Mouse (Mus musculus) myocyte (in vitro differentiated cells): ENCODE measurements around the gene Pdcd2.

ENCODE experiments used
- E2F4 ChIP-seq: IDR thresholded peaks from one replicate; pipeline ENCODE4 v1.6.1; 2011; ENCODE audit warnings: mild to moderate bottlenecking, control low read depth, moderate library complexity; ENCODE audit not compliant: insufficient read depth
- MAX ChIP-seq: IDR thresholded peaks from one replicate; pipeline ENCODE4 v1.6.1; 2011; ENCODE audit warnings: low read depth, mild to moderate bottlenecking, control low read depth
- MYOD1 ChIP-seq, 3 experiments: IDR thresholded peaks; one replicate each; pipeline ENCODE4 v1.6.1; 2011; ENCODE audit warnings: control low read depth in 2 of 3, low read depth in 2 of 3, mild to moderate bottlenecking in 2 of 3, moderate library complexity in 1 of 3; ENCODE audit not compliant: insufficient read length in 2 of 3, control insufficient read depth in 1 of 3
- POLR2A ChIP-seq: IDR thresholded peaks from one replicate; pipeline ENCODE4 v1.6.1; 2011; ENCODE audit warnings: low read depth, mild to moderate bottlenecking, control low read depth, moderate library complexity; ENCODE audit not compliant: insufficient read length
- POLR2AphosphoS2 ChIP-seq: IDR thresholded peaks from one replicate; pipeline ENCODE4 v1.6.1; 2011; ENCODE audit warnings: low read depth, control low read depth; ENCODE audit not compliant: insufficient read length
- TCF12 ChIP-seq: IDR thresholded peaks from one replicate; pipeline ENCODE4 v1.6.1; 2011; ENCODE audit warnings: mild to moderate bottlenecking, control low read depth; ENCODE audit not compliant: poor library complexity, insufficient read depth, severe bottlenecking
- USF1 ChIP-seq: IDR thresholded peaks from one replicate; pipeline ENCODE4 v1.6.1; 2011; ENCODE audit warnings: low read depth, mild to moderate bottlenecking, control low read depth, moderate library complexity

- TF ChIP-seq USF1 (no peak), TCF12 (no peak), POLR2A (no peak), POLR2AphosphoS2 (no peak), MAX (no peak), MYOD1 (IDR thresholded peaks at IDR 0.05; ENCODE audit: control insufficient read depth in 1 of 3, insufficient read length in 2 of 3, low read depth in 2 of 3) (no peak), E2F4 (no peak)
Observed at GRCm38 (mm10) chr17:15540309-15540708, 13.2 kb upstream of the Pdcd2 start.
